Mouse (Mus musculus) liver, adult 2 months (tissue): Measurements from ENCODE around the gene Orc5. TPM values are rescaled to one million over a fixed set of nuclear protein-coding genes. Genes with fewer than 3 reads are reported as not detected.

Experiments
- DNase-seq: peaks from one replicate; pipeline ENCODE4 v3.0.0-alpha.2; 2011; ENCODE audit warnings: low read depth, low spot score; ENCODE audit errors: extremely low read depth
- H3K27ac ChIP-seq: fragments of 200-500 bp; replicated peaks from 2 replicates; pipeline ENCODE4 v1.5.1; 2012; ENCODE audit warnings: low read depth, mild to moderate bottlenecking, control low read depth, inconsistent platforms, low read length; ENCODE audit not compliant: insufficient read depth
- H3K27me3 ChIP-seq: fragments of 200-500 bp; 2 replicates; pipeline ENCODE4 v1.6.1; 2012; ENCODE audit warnings: mild to moderate bottlenecking, moderate library complexity, low read length, inconsistent platforms; ENCODE audit not compliant: control insufficient read depth, insufficient read depth
- H3K36me3 ChIP-seq: fragments of 200-500 bp; 2 replicates; pipeline ENCODE4 v1.6.1; 2012; ENCODE audit warnings: low read length, inconsistent platforms; ENCODE audit not compliant: control insufficient read depth, insufficient read depth
- H3K4me1 ChIP-seq: fragments of 200-500 bp; 2 replicates; pipeline ENCODE4 v1.6.1; 2011; ENCODE audit warnings: low read length; ENCODE audit not compliant: control insufficient read depth, insufficient read depth
- H3K4me3 ChIP-seq: fragments of 200-500 bp; 2 replicates; pipeline ENCODE4 v1.5.1; 2011; ENCODE audit warnings: low read depth, mild to moderate bottlenecking, control low read depth, low read length, moderate library complexity; ENCODE audit not compliant: insufficient read depth
- H3K79me2 ChIP-seq: fragments of 200-500 bp; 2 replicates; pipeline ENCODE4 v1.6.1; 2012; ENCODE audit warnings: inconsistent platforms, mild to moderate bottlenecking, low read length, moderate library complexity; ENCODE audit not compliant: control insufficient read depth, insufficient read depth
- H3K9ac ChIP-seq: fragments of 200-500 bp; 2 replicates; pipeline ENCODE4 v1.6.1; 2012; ENCODE audit warnings: low read depth, mild to moderate bottlenecking, control low read depth, inconsistent platforms, low read length
- CTCF ChIP-seq: fragments of 200-500 bp; IDR thresholded peaks from 2 replicates; pipeline ENCODE4 v1.5.1; 2011; ENCODE audit warnings: low read depth, low read length, control low read depth
- POLR2A ChIP-seq: fragments of 200-500 bp; IDR thresholded peaks from 2 replicates; pipeline ENCODE4 v1.6.1; 2011; ENCODE audit warnings: low read length, control low read depth; ENCODE audit not compliant: insufficient read depth; ENCODE audit errors: extremely low read depth
- WGBS: fragments of 180-500 bp; shearing (Covaris S2); methylation state at CpG from one replicate; pipeline ENCODE4 v1.1.7; 2018; 5-methylcytosine and 5-hydroxymethylcytosine counted together
- polyA plus RNA-seq: library from polyadenylated mRNA; depleted of rRNA; stranded (reverse); fragments of >200 nt; gene quantifications from 2 replicates; pipeline ENCODE4 v1.2.3, GENCODE M21; 2012
- total RNA-seq: library from RNA; depleted of rRNA; stranded (reverse); fragments of >200 nt; gene quantifications from 2 replicates; pipeline ENCODE4 v1.2.3, GENCODE M21; 2014

Gene Orc5
- total and polyA plus RNA-seq, 2 experiments, result 1.7 to 16.1 TPM

- WGBS, result 73% methylated on average over 3 of the region's 3 CpGs
- H3K4me3 ChIP-seq, result no peak overlapping the region
- no peak overlapping the region for H3K9ac ChIP-seq
- no peak overlapping the region for H3K27ac ChIP-seq
- no peak for DNase-seq
- no peaks in the 10 kb centered on the region for H3K4me1 ChIP-seq
- TF ChIP-seq POLR2A (no peak), CTCF (no peak)
- H3K36me3 ChIP-seq, result no peaks in the 10 kb centered on the region
- no peaks in the 10 kb centered on the region for H3K27me3 ChIP-seq
- no peaks in the 10 kb centered on the region for H3K79me2 ChIP-seq
Observed at GRCm38 (mm10) chr5:22574751-22575150, 24.5 kb upstream of the Orc5 start.

GRCm38 (mm10) chr5:22574161-22574560 is 23.9 kb upstream of the Orc5 start:
- Histone ChIP-seq H3K27ac (no peak overlapping the region), H3K79me2 (no peaks in the 10 kb centered on the region), H3K36me3 (no peaks in the 10 kb centered on the region), H3K4me3 (no peak overlapping the region), H3K9ac (no peak overlapping the region), H3K4me1 (no peaks in the 10 kb centered on the region), H3K27me3 (no peaks in the 10 kb centered on the region)
- WGBS, result 63% methylated on average over 1 of the region's 1 CpGs
- TF ChIP-seq POLR2A (no peak), CTCF (no peak)
- no peak for DNase-seq

- Histone ChIP-seq H3K4me3 (no peak overlapping the region), H3K27ac (no peak overlapping the region), H3K27me3 (no peaks in the 10 kb centered on the region), H3K36me3 (no peaks in the 10 kb centered on the region), H3K4me1 (no peaks in the 10 kb centered on the region), H3K79me2 (no peaks in the 10 kb centered on the region), H3K9ac (no peak overlapping the region)
- 80% methylated on average over 2 of the region's 2 CpGs for WGBS
- no peak for DNase-seq
- TF ChIP-seq CTCF (no peak), POLR2A (no peak)
Observed at GRCm38 (mm10) chr5:22573696-22574095, 23.5 kb upstream of the Orc5 start.

GRCm38 (mm10) chr5:22572881-22573280 is 22.7 kb upstream of the Orc5 start:
- no peak for DNase-seq
- no peaks in the 10 kb centered on the region for H3K79me2 ChIP-seq
- no peaks in the 10 kb centered on the region for H3K4me1 ChIP-seq
- no peaks in the 10 kb centered on the region for H3K36me3 ChIP-seq
- no peak overlapping the region for H3K4me3 ChIP-seq
- H3K9ac ChIP-seq, result no peak overlapping the region
- TF ChIP-seq POLR2A, result no peak
- no peak for TF ChIP-seq CTCF
- H3K27ac ChIP-seq, result no peak overlapping the region
- WGBS, result 97% methylated on average over 6 of the region's 6 CpGs
- H3K27me3 ChIP-seq, result no peaks in the 10 kb centered on the region

GRCm38 (mm10) chr5:22572456-22572855 is 22.2 kb upstream of the Orc5 start:
- WGBS, result 84% methylated on average over 3 of the region's 3 CpGs
- no peak for DNase-seq
- Histone ChIP-seq H3K36me3 (no peaks in the 10 kb centered on the region), H3K4me3 (no peak overlapping the region), H3K27ac (no peak overlapping the region), H3K79me2 (no peaks in the 10 kb centered on the region), H3K9ac (no peak overlapping the region), H3K27me3 (no peaks in the 10 kb centered on the region), H3K4me1 (no peaks in the 10 kb centered on the region)
- no peak for TF ChIP-seq POLR2A
- TF ChIP-seq CTCF, result no peak

- H3K36me3 ChIP-seq, result peaks cover 11% of the 10 kb centered on the region
- H3K9ac ChIP-seq, result no peak overlapping the region
- 88% methylated on average over 2 of the region's 2 CpGs for WGBS
- TF ChIP-seq POLR2A (no peak), CTCF (no peak)
- no peak overlapping the region for H3K27ac ChIP-seq
- no peaks in the 10 kb centered on the region for H3K27me3 ChIP-seq
- H3K4me3 ChIP-seq, result no peak overlapping the region
- H3K4me1 ChIP-seq, result no peaks in the 10 kb centered on the region
- H3K79me2 ChIP-seq, result no peaks in the 10 kb centered on the region
- no peak for DNase-seq
Observed at GRCm38 (mm10) chr5:22565708-22566107, 15.5 kb upstream of the Orc5 start.
